21 mouse cellular contexts compared by ENCODE assay signal in the genomic region with DNA sequence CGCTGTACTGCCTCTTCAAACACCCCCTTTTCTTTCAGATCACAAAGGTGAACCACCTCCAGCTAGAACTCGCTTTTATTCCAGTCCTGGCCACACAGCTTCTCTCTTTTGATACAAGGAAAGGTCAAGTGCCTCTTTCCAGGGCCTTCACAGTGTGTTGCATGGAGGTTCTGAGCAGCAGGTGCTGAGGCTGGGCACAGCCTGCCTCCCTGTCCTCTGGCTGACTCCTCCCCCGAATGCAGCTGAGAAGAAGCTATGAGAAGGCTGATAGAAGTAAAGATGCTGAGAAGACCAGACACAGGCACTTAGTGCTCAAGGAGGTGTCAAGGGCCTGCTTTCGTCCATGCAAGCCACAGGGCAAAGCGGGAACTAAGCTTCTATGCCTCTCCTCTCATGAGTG.
"Had no signal": no experiment of that assay in that cellular context is flagged by ENCODE, and none has a peak within 500 bp of the region (broad histone marks: within the 10 kb centered on the region; RNA-seq: fewer than 3 reads in every experiment).

No protein-coding gene starts in this region.

- H3K9me3 ChIP-seq: lung, embryonic 15.5 days; midbrain, embryonic 13.5 days; midbrain, embryonic 15.5 days; neural tube, embryonic 13.5 days; neural tube, embryonic 15.5 days; stomach, embryonic 15.5 days had no signal

- H3K36me3 ChIP-seq: lung, embryonic 15.5 days; midbrain, embryonic 13.5 days; midbrain, embryonic 15.5 days; neural tube, embryonic 13.5 days; neural tube, embryonic 15.5 days; stomach, embryonic 15.5 days had no signal

- DNase-seq: liver, postnatal 0 days; lung, adult 2 months; lung, postnatal 14 days; lung, postnatal 36 days; retina, postnatal 1 day; right cerebral cortex, adult 18-20 months; right cerebral cortex, postnatal 25 days; right cerebral cortex, postnatal 4 days; spleen, adult 18-20 months; thymus, adult 2 months; thymus, postnatal 25 days; thymus, postnatal 4 days had no signal

- H3K9ac ChIP-seq: liver, postnatal 0 days; lung, embryonic 15.5 days; midbrain, embryonic 13.5 days; midbrain, embryonic 15.5 days; neural tube, embryonic 13.5 days; neural tube, embryonic 15.5 days; stomach, embryonic 15.5 days had no signal

- H3K27me3 ChIP-seq: lung, embryonic 15.5 days; midbrain, embryonic 13.5 days; midbrain, embryonic 15.5 days; neural tube, embryonic 13.5 days; neural tube, embryonic 15.5 days; stomach, embryonic 15.5 days had no signal

- H3K27ac ChIP-seq: lung, embryonic 15.5 days; macrophage; midbrain, embryonic 13.5 days; midbrain, embryonic 15.5 days; neural tube, embryonic 13.5 days; neural tube, embryonic 15.5 days; stomach, embryonic 15.5 days; stomach, postnatal 0 days had no signal

- H3K4me3 ChIP-seq: lung, embryonic 15.5 days; midbrain, embryonic 13.5 days; midbrain, embryonic 15.5 days; myocyte; neural tube, embryonic 13.5 days; neural tube, embryonic 15.5 days; stomach, embryonic 15.5 days had no signal

- H3K4me1 ChIP-seq: lung, embryonic 15.5 days; stomach, embryonic 15.5 days had no signal
